Mouse (Mus musculus) small intestine, adult 2 months (tissue): ENCODE measurements at regions not wholly inside any gene's neighbourhood (a gene's known extent, or its start where the extent isn't known, plus 50 kb on each side); places are given as distances from the start of the nearest gene placed in this dataset.

Experiments used
- CTCF ChIP-seq: fragments of 200-500 bp; IDR thresholded peaks from 2 replicates; pipeline ENCODE4 v1.5.1; 2012; ENCODE audit warnings: low read depth, mild to moderate bottlenecking, control low read depth, inconsistent platforms, low read length, moderate library complexity, mixed read lengths; ENCODE audit not compliant: insufficient replicate concordance, insufficient read length; ENCODE audit errors: extremely low read depth
- POLR2A ChIP-seq: fragments of 200-500 bp; IDR thresholded peaks from 2 replicates; pipeline ENCODE4 v1.6.1; 2012; ENCODE audit warnings: low read depth, mild to moderate bottlenecking, control low read depth, inconsistent platforms, low read length, moderate library complexity

- TF ChIP-seq CTCF (no peak), POLR2A (no peak)
These were observed 54.6 kb downstream of the Gas1 start for GRCm38 (mm10) chr13:60122341-60123173.
